Mouse (Mus musculus) heart, postnatal 0 days (tissue): Measurements from ENCODE around the gene Cyp4f16.

Experiments used
- CTCF ChIP-seq: IDR thresholded peaks from 2 replicates; pipeline ENCODE4 v1.5.1; 2016; ENCODE audit warnings: antibody characterized with exemption, control low read depth, low read depth
- EP300 ChIP-seq: IDR thresholded peaks from 2 replicates; pipeline ENCODE4 v1.6.1; 2016; ENCODE audit warnings: antibody characterized with exemption, low read depth

- TF ChIP-seq CTCF, result no peak
- TF ChIP-seq EP300, result no peak
Observed at GRCm38 (mm10) chr17:32521981-32522380, 14.4 kb upstream of the Cyp4f16 start.
